Mouse (Mus musculus) bone marrow macrophage, adult 2 months (primary cell): ENCODE results near the gene Cntn4. TPM values are rescaled to one million over a fixed set of nuclear protein-coding genes. Genes with fewer than 3 reads are reported as not detected.

ENCODE experiments used
- H3K27ac ChIP-seq: 2 replicates; pipeline ENCODE4 v1.5.1; 2012; ENCODE audit warnings: low read depth, low read length; ENCODE audit not compliant: insufficient read depth
- H3K4me1 ChIP-seq: 2 replicates; pipeline ENCODE4 v1.6.1; 2012; ENCODE audit warnings: low read length; ENCODE audit not compliant: control insufficient read depth, insufficient read depth
- H3K4me3 ChIP-seq: 2 replicates; pipeline ENCODE4 v1.5.1; 2012; ENCODE audit warnings: mild to moderate bottlenecking, low read length, moderate library complexity; ENCODE audit not compliant: insufficient read depth
- CTCF ChIP-seq: IDR thresholded peaks from 2 replicates; pipeline ENCODE4 v1.5.1; 2012; ENCODE audit warnings: low read depth, mild to moderate bottlenecking, low read length, moderate library complexity
- POLR2A ChIP-seq: IDR thresholded peaks from 2 replicates; pipeline ENCODE4 v1.6.1; 2012; ENCODE audit warnings: mild to moderate bottlenecking, low read depth, low read length, borderline replicate concordance
- polyA plus RNA-seq: library from polyadenylated mRNA; stranded (reverse); fragments of >200 nt; gene quantifications from 2 replicates; pipeline ENCODE4 v1.2.4, GENCODE M21; 2012; ENCODE audit not compliant: missing spikeins, insufficient read depth, insufficient read length

The Cntn4 gene
- polyA plus RNA-seq, 1 experiment = not detected

DNA sequence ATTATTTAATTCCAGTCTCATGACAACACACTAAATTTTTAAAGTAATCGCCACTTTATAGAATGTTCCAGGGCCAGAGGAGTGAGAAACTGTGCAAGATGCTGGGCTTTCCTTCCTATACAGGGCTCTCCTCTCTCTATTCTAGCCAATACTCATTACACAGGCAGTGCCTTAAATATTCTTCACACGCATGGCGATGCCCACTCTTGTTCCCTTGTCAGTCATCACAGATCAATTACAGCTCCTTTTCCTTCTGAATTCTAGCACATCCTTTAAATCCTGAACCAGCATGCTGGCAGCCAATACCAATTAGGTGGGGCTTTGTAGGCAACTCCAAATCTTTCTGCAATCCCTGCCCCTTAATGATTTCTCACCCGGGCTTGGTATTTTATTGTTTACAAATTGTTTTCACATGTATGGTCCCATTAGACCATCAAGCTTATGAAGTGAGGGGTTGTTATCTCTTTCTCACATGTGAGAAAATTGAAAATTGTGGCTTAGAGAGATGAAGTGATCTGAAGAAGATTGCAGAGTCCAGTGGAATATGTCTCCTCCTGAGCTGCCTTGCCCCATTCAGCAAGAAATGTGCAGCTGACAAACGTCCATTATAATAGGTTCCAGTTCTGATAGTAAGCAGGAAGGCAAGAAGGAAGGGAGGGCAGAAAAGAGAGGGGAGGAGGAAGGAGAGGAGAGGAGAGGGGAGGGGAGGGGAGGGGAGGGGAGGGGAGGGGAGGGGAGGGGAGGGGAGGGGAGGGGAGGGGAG lies 789.0 kb downstream of the Cntn4 start:
- TF ChIP-seq POLR2A (no peak), CTCF (no peak)
- H3K4me3 ChIP-seq = no peak overlapping the region
- H3K27ac ChIP-seq = no peak overlapping the region
- peaks cover 2% of the 10 kb centered on the region; the same call in 1 of the 2 replicates for H3K4me1 ChIP-seq

DNA sequence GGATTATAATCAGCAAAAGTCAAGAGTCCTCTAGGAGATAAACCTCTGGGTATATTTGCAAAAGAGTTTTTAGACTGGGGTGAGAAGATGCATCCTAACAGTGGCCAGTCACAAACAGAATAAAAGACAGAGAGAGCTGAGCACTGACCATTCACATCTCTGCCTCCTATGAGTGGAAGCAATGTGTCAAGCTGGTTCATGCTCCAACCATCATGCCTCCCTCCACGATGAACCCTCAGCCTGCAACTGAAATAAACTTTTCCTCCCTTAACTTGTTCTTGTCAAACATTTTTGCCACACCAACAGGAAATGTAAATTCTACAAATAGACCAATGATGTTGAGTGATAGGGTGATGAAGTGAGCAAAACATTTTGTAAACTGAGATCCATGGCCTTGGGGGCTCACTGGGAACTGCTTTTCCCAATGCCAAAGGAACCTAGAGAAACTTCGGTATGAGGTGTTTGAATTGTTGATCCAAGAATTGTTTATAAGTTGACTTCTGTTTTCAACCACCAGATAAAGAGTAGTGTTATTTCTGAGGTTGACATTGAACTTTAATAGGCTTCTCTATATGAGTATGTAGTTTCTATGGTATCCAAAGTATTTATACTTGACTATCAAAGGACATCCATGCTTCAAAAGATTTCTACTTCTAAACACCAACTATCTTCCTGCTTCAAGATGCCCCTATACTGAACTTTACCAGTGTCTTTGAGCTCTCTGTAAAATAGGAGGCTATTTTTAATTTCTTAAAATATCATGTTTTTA lies 794.6 kb downstream of the Cntn4 start:
- peaks cover 18% of the 10 kb centered on the region for H3K4me1 ChIP-seq
- TF ChIP-seq POLR2A (no peak), CTCF (no peak)
- H3K4me3 ChIP-seq = no peak overlapping the region
- no peak overlapping the region for H3K27ac ChIP-seq

DNA sequence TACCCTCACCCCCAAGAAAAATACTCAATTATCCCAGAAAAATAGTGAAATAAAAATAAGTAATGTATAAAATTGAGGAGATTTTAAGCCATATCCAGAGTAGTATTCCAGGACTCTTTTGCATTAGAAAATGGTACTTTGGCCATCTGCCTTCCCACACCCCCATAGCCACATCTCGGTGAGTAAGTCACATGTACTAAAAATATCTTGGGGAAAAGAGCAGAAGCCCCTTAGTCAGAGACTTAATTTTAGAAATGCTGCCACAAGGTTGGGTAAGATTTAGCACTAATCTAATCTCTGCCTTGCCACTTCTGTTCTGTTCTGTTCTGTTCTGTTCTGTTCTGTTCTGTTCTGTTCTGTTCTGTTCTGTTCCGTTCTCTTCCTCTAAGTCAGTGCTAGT lies 796.4 kb downstream of the Cntn4 start:
- no peak overlapping the region for H3K4me3 ChIP-seq
- peak overlapping the region; percentile 42 for H3K27ac ChIP-seq
- TF ChIP-seq CTCF = no peak
- no peak for TF ChIP-seq POLR2A
- peaks cover 18% of the 10 kb centered on the region for H3K4me1 ChIP-seq

DNA sequence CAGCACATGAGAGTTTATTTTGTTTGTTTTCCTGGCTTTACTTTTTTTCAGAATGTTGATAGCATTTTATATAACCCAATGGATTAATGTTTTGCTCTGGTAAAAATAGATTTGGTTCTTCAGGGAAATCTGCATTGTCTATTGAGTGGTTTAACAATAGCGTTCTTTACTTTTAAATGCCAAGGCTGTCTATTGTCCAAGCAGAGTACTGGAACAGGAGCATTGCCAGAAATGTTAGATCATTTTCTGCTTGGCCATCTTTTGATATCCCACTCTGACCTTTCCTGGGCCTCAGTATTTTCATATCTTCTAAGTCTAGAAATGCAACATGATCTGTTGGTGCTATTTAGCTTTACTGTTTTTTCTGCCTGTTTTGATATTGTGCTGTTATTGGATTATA lies 804.1 kb downstream of the Cntn4 start:
- Histone ChIP-seq H3K4me3 (no peak overlapping the region), H3K27ac (no peak overlapping the region), H3K4me1 (no peaks in the 10 kb centered on the region)
- no peak for TF ChIP-seq CTCF
- no peak for TF ChIP-seq POLR2A

DNA sequence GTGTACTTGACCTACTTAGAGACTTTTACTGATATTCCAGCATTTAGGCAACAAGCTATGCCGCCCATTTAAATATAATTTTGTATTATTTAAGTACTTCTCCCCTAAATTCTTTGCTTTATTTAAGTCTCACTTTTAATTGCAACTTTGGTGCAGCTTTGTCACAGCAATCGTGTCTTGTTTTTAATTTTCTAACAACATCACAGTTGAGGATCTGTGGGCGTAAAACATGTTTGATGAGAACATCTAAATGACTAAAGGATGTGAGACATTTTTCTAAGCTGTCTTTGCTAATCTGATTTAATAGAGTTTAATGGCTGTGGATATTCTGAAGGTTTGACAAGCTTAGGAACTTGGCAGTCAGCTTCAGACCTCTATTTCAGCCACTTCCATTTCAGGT lies 818.8 kb downstream of the Cntn4 start:
- Histone ChIP-seq H3K4me1 (peaks cover 2% of the 10 kb centered on the region; the same call in 1 of the 2 replicates), H3K4me3 (no peak overlapping the region), H3K27ac (no peak overlapping the region)
- TF ChIP-seq CTCF (no peak), POLR2A (no peak)

DNA sequence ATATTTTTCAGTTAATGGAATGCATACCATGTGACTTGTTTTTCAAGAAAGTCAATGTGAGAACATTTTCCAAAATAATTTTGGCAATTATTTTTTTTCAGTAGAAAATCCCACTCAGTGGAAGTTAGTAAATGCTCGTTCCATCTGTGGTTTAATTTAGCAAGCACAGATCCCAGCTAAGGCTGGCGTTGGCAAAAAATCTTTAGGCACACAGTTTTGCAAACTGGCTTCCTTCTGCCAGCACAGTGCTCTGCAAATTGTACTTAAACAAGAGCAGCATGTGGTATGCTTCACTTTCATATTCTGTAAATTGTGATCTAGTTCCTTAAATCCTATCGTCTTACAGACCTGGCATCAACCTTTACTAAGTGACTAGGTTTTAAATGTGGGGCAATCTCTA lies 821.7 kb downstream of the Cntn4 start:
- Histone ChIP-seq H3K4me3 (no peak overlapping the region), H3K4me1 (peaks cover 7% of the 10 kb centered on the region; the same call in 1 of the 2 replicates), H3K27ac (no peak overlapping the region)
- TF ChIP-seq POLR2A = no peak
- no peak for TF ChIP-seq CTCF

DNA sequence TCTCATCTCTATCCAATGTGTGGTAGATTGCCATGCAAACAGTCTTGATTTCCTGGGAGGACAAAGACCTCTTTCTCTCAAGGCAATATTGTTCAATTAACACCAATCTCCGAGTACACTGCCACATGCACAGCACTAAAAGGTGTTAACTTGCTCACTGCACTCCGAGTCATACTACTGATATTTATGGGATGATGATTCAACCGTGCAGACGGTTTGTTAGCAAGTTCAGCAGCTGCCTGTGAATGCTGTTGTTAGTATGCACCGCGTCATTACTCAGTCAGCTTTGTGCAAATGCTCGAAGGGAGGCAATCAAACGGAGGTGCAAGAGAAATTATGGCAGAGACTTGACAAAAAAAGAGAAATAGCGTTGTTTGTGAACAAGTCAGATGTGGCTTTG lies 826.5 kb downstream of the Cntn4 start:
- peaks cover 8% of the 10 kb centered on the region; the same call in 1 of the 2 replicates for H3K4me1 ChIP-seq
- no peak overlapping the region for H3K27ac ChIP-seq
- H3K4me3 ChIP-seq = no peak overlapping the region
- TF ChIP-seq CTCF (no peak), POLR2A (no peak)

DNA sequence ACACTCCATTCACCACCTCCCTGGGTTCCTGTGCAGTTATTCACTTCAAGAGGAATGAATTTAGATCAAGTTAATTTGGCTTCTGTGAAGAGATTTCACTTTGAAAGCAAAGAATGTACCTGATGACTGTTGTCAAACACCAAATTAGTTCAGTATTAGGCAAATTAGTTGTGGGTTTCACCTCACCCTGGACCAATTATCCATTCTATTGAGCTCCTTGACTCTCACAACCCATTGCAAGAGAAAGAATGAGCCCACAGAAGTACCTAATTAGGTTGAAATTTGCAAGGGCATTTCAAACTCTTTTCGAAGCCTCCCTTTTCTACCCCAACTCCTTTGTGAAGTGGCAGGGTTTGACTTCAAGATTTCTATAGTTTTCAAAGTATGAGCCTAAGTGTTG lies 842.9 kb downstream of the Cntn4 start:
- H3K4me1 ChIP-seq = peaks cover 14% of the 10 kb centered on the region
- TF ChIP-seq POLR2A (no peak), CTCF (no peak)

DNA sequence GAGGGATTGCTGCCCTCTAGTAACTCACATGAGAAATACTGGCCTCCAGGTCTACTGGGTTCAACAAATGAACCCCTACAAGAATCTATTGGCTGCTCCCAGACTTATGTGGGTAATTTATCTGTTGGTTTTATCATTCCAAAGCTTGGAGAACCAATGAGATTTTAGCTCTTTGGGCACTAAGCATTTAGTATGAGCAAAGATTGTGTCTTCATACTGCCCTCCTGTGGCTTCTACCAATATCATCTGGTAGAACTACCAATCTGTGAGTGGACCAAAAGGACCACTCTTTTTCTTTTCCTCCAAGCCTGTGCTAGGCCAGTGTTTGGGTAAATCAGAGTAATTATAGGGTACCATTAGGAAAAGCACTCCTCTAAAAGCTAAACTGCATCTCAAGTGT lies 866.0 kb downstream of the Cntn4 start:
- Histone ChIP-seq H3K4me1 (no peaks in the 10 kb centered on the region), H3K4me3 (no peak overlapping the region), H3K27ac (no peak overlapping the region)
- TF ChIP-seq CTCF = no peak
- no peak for TF ChIP-seq POLR2A

More for the DNA sequence above, 842.9 kb downstream of the Cntn4 start:
- no peak overlapping the region for H3K4me3 ChIP-seq
- H3K27ac ChIP-seq = peak overlapping the region; percentile 50

DNA sequence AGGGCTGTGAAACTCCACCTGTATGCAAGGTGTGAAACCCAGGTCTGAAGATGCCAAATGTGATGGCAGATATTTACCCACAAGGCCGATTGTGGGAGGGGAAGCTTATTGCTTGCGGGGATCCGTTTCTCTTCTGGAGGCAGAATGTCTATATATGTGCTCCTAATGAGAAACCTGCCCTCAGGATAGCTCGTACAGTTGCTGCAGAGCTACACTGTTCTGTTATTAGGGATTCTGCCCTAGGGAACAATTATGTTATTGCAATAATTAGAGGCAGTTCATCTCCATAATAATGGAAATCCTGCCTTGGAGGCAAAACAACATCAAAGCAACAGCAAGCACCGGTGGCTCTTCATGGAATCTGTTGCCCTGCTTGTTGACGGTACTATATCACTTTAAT lies 884.2 kb downstream of the Cntn4 start:
- Histone ChIP-seq H3K4me1 (no peaks in the 10 kb centered on the region), H3K27ac (no peak overlapping the region), H3K4me3 (no peak overlapping the region)
- no peak for TF ChIP-seq CTCF
- TF ChIP-seq POLR2A = no peak
